Mouse (Mus musculus): ENCODE measurements around the gene Zfp664.

Gene Zfp664

DNA sequence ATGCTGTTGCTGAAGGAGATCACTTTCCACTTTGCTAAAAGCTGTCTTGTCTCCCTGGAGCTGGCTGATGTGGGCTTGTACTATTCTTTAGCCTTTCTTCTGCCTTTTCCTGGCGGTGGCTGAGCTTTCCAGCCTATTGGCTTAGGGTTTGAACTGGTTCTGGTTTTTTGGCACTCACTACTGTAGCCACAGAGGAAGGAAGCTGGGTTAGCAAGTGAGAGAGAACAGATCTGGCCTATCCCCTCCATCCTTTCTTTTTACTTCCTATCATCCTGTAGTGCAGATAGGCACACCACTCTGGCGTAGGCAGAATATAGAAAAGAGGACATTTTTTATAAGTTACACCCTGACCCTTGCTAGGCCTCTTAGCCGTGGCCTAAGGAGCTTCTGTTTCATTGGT is 10.6 kb downstream of the Zfp664 start:
- no peak for DNase-seq

DNA sequence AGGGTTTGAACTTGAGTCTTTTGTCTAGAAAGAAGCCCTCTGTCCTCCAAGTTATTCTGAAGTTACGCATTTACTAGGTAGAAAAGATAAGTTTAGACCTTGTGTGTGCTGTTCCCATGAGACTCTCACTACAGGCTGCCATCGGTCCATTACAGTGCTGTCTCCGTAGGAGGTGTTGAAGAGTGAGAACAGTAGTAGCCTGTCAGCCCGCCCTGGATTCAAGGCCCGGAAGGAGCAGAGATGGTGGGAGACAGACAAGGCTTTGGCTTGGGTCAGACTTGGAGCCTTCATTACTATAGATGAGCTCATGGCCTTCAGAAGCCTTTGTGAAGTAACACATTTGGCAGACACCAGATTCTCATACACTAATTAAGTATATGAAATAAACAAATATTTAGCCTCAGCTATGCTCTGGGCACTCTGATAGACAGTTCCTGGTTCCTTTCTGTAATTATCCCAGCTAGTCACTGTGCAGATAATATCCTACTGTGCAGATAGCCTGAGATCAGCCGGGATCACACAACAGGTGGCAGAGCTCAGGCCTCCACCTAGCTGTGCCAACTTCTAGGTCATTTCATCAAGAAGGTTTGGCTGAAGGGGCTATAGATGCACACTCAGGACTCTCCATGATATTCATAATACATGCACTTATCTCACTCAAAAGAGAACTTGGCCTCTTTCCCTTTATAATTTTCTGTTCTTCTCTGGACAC is 11.6 kb downstream of the Zfp664 start:
- DNase-seq = no peak

GRCm38 (mm10) chr5:124879251-124879650 is 16.8 kb downstream of the Zfp664 start:
- DNase-seq = no peak

- no peak for DNase-seq
These were observed 17.3 kb downstream of the Zfp664 start for GRCm38 (mm10) chr5:124879801-124880200.

DNA sequence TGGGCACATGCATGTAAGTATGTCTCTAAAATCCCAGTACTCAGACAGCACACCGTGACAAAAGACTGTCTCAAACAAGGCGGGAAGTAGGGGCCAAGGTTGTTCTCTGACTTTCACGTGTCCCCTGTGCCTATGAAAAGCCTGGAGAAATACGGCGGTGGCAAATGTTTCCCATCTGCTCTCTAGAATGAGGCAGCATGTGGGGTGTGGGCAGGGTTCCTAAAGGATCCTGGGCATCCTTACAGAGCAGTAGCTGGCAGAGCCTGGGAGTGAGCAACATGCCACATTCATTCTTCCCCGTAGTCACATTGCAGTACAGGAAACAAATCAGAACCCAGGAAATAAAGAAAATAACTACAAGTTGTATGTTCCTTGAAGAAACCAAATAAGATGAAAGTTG is 21.4 kb downstream of the Zfp664 start:
- DNase-seq = peak; percentile 51

- no peak for DNase-seq
These were observed 26.2 kb downstream of the Zfp664 start for GRCm38 (mm10) chr5:124888661-124889060.

GRCm38 (mm10) chr5:124891921-124892370 is 29.5 kb downstream of the Zfp664 start:
- no peak for DNase-seq

- no peak for DNase-seq
These were observed 33.6 kb downstream of the Zfp664 start for GRCm38 (mm10) chr5:124896135-124896534.

GRCm38 (mm10) chr5:124899945-124900631 is 37.6 kb downstream of the Zfp664 start:
- DNase-seq = peak; percentile 82

DNA sequence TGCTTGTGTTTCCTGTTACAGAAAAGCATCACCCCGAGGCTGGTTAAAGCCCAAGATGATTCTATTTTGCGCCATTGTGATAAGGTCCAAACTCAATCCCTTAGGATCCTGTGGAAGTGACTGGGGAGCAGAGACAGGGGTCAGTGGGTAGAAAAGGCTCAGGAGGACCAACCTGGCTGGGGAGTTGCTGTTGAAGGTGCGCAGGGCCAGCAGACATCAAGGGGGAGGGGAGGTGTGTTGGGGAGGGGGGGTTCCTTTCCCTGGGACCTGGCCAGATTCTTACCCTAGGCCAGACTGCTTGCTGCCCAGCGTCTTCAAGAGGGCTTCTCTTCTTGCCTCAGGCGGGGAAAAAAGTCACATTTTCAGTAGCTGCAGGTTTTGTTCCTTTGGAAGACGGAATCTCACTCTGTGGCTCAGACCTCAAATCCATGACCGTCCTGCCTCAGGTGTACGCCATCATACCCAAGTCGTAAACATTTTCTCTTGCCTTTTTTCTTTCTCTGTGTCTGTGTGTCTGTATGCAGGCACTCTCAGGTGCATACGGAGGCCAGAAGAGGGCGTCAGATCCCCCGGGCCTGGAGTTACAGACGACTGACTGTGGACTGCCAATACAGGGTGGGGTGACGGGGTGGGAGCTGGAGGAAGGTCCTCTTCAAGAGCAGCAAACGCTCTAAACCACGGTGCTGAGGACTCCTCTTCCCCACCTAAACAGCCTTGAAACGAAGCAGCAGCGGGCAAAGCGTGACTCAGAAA is 38.4 kb downstream of the Zfp664 start:
- no peak for DNase-seq

GRCm38 (mm10) chr5:124901675-124902074 is 39.2 kb downstream of the Zfp664 start:
- DNase-seq = peak; percentile 59

DNA sequence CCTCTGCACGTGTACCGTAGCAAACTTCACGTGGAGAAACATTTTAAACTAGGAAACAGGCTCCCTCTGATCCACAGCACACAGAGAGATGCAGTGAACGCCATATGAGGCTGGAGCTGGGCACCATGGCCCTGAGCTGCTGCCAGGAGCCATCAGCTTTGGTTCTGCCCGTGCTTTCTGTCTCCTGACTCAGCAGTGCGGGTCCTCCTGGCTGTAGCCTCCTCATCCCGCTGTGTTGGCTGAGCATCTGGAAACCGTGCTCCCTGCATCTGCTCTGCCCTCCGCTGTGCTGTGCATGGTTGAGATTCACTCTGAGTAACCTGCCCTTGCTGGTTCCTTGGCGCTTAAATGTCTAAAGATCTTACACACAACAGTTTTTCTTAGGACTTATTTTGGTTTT is 39.7 kb downstream of the Zfp664 start:
- no peak for DNase-seq

- DNase-seq = no peak
These were observed 41.4 kb downstream of the Zfp664 start for GRCm38 (mm10) chr5:124903852-124904251.

DNA sequence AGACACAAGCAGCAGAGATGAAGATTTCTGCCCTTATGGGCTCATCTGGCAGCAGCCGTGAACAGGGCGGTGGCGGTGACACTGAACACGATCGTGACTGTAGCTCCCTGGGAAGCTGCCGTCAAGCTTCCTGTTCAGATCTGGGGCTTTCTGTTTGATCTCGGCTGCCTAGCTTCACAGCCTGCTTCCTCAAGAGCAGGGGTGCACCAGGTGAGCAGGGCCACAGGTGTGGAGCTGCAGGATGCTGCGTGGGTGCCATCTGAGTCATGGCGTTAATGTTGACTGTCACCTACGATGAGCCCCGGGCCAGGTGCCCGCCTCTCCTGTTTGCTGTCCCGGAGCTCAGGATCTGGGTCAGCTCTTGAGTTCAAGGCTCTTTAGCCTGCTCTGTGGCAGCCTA is 44.4 kb downstream of the Zfp664 start:
- DNase-seq = no peak

GRCm38 (mm10) chr5:124908860-124909259 is 46.4 kb downstream of the Zfp664 start:
- DNase-seq = peak; percentile 83

- no peak for DNase-seq
These were observed 49.8 kb downstream of the Zfp664 start for GRCm38 (mm10) chr5:124912276-124912675.

DNA sequence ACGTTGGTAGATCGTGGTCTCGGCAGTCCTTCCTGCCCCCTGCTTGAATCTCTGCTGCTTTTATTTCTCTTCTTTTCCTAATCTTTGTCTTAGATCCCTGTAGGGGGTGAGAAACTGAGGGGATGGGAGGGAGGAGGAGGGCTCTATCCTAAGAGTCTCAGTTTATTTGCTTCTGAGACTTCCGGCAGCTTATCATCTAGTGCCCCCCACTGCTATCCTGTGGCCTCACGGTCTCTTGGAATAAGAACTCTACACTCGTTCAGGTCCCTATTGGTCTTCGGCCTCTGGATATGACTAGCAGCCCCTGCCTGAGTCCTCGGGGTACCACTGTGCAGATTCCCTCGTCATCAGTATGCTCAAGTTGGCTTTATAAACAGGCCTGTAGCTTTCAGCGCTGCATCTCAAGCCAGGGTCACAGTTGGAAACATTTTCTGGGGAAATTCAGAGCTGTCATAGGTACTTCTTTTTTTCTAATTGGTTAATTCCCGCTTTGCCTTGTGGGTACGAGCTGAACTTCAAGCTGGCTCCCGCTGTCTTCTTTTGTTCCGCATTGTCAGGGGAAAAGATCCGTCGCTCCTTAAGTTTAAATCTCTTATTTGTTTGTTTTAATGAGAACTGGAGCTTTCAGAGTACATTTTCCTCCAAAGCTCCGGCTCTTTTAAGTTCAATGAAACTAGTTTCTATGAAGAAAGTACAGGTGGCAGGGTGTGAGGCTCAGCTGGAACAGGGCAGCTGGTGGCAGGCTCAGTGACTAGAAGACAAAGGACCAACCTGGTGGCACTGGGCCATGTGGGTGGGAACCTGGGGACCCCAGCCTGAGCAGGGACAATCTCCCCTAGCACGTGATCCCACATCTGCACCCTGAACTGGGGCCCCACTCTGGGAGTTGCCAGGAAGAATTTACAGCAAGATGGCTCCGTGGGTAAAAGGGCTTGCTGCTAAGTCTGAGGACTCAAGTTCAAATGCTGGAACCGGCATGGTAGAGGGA is 50.7 kb downstream of the Zfp664 start:
- no peak for DNase-seq

- DNase-seq = no peak
These were observed 57.3 kb downstream of the Zfp664 start for GRCm38 (mm10) chr5:124919798-124920197.

GRCm38 (mm10) chr5:124921410-124921809 is 58.9 kb downstream of the Zfp664 start:
- no peak for DNase-seq

DNA sequence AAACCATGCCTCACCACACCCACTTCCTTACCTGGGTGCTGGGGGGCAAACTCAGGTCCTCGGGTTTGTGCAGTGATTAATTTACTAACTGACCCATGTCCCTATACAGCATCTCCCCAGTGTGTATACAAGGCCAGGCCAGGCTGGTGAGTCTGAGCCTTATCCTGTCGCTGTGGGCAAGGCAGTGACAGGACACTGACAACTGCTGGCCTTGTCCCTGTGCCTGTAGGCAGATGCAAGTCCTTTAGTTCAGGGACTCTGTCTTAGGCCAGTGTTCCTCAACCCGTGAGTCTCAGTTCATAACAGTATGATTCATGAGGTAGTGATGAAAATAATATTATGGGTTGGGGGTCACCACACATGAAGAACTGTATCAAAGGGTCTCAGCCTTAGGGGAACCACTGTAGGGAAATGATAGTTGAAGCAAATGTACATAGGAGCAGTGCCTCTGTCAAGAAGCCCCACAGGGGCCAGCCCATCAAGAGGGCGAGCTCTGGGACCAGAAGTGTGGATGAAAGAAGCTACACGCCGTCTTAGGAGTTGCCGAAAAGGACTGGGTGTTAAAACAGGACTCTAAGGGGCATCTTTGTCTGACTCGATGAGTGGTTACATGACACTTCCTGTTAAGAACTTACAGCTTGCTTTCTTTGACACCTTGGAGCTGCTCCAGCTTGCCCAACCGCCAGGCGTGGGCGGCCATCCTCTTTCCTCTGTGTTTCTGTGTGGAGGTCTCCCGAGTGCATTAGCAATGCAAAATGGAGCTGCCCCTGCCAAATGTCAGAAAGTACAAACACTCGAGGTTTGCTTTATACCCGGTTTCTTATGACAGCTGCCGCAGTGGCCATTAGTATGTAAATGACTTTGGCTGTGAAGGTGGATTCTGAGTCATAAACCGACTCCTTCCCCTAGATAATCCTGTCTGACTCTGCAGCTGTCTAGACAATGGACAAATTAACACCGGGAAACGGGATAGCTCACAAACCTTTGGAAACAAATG is 60.2 kb downstream of the Zfp664 start:
- peak; percentile 22 for DNase-seq

DNA sequence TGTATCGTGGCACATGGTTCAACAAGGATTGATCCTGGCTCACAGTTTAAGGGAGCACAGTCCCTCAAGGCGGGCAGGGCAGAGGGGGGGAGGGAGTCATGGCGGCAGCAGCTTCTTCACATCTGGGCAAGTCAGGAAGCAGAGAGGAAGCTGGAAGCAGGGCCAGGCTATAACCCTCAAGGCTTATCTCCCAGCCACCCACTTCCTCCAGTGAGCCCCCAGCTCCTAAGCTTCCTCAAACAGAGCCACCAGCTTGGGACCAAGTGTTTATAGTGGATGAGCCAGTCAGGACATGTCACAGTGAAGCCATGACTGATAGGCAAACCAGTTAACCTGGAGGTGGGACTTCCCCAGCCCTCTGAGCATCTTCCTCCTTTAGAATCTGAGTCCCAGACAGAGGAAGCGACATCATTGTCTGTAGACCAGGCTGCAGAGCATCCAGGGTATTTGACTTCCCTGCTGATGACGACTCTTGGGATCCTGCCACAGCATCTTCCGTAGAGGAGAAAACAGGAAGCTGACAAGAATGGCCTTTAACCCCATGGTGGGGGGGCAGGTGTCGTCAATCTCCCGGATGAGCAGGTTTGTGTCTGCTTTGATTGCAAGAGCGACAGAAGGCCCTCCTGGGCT is 67.0 kb downstream of the Zfp664 start:
- DNase-seq = no peak
